Mouse (Mus musculus) midbrain, postnatal 0 days (tissue): ENCODE results near the gene Bcl2l15. TPM values are rescaled to one million over a fixed set of nuclear protein-coding genes. Genes with fewer than 3 reads are reported as not detected.
"Not testable (repeated sequence)": the region's sequence is repeated elsewhere in the genome, so short reads cannot be mapped to it uniquely, and the experiment has no call there.

Source experiments
- ATAC-seq: fragments of 200-750 bp; cut with Nextera tagmentation; 2 replicates; pipeline ENCODE4 v1.8.0; 2017; ENCODE audit warnings: moderate number of reproducible peaks, mild to moderate bottlenecking, moderate TSS enrichment, moderate library complexity; ENCODE audit not compliant: low FRiP score
- DNase-seq: peaks from one replicate; pipeline ENCODE4 v3.0.0-alpha.2; 2015; ENCODE audit warnings: low spot score
- H3K27ac ChIP-seq: fragments of 300-500 bp; sonication (generic); 2 replicates; pipeline ENCODE4 v1.5.1; 2014; ENCODE audit warnings: low read depth, mild to moderate bottlenecking, low read length, mixed read lengths
- H3K27me3 ChIP-seq: fragments of 300-500 bp; sonication (generic); 2 replicates; pipeline ENCODE4 v1.6.1; 2014; ENCODE audit warnings: low read length, control low read depth, mixed read lengths; ENCODE audit not compliant: insufficient read depth
- H3K36me3 ChIP-seq: fragments of 300-500 bp; sonication (generic); 2 replicates; pipeline ENCODE4 v1.6.1; 2014; ENCODE audit warnings: low read length, control low read depth, mixed read lengths; ENCODE audit not compliant: insufficient read depth
- H3K4me1 ChIP-seq: fragments of 300-500 bp; sonication (generic); 2 replicates; pipeline ENCODE4 v1.6.1; 2014; ENCODE audit warnings: mild to moderate bottlenecking, control low read depth, antibody characterized with exemption, low read length, mixed read lengths; ENCODE audit not compliant: insufficient read depth
- H3K4me2 ChIP-seq: fragments of 300-500 bp; sonication (generic); 2 replicates; pipeline ENCODE4 v1.6.1; 2014; ENCODE audit warnings: low read depth, mild to moderate bottlenecking, low read length, mixed read lengths; ENCODE audit not compliant: poor library complexity, severe bottlenecking
- H3K4me3 ChIP-seq: fragments of 300-500 bp; sonication (generic); 2 replicates; pipeline ENCODE4 v1.5.1; 2014; ENCODE audit warnings: low read depth, mild to moderate bottlenecking, low read length, moderate library complexity
- H3K9ac ChIP-seq: fragments of 300-500 bp; sonication (generic); replicated peaks from 2 replicates; pipeline ENCODE4 v1.6.1; 2014; ENCODE audit warnings: mild to moderate bottlenecking, low read length, moderate library complexity, mixed read lengths; ENCODE audit not compliant: poor library complexity, severe bottlenecking
- H3K9me3 ChIP-seq: fragments of 300-500 bp; sonication (generic); 2 replicates; pipeline ENCODE4 v1.6.1; 2016; ENCODE audit warnings: low read length, control low read depth
- CTCF ChIP-seq: IDR thresholded peaks from 2 replicates; pipeline ENCODE4 v1.5.1; 2016; ENCODE audit warnings: antibody characterized with exemption, mild to moderate bottlenecking
- WGBS: fragments of 180-500 bp; shearing (Covaris S2); extraction: QIAGEN DNeasy Blood & Tissue Kit; methylation state at CpG from one replicate; pipeline ENCODE4 v1.1.7; 2014; 5-methylcytosine and 5-hydroxymethylcytosine counted together
- polyA plus RNA-seq: library from polyadenylated mRNA; unstranded; fragments of >200 nt; fragmentation: Nextera tagmentation; extraction: Ambion mirVana; gene quantifications from 2 replicates; pipeline ENCODE4 v1.2.1, GENCODE M21; 2015
- total RNA-seq: library from RNA; depleted of rRNA; stranded (reverse); fragments of >200 nt; gene quantifications from 2 replicates; pipeline ENCODE4 v1.2.3, GENCODE M21; 2014

Bcl2l15 gene
- total and polyA plus RNA-seq, 2 experiments from 2014 or later, result 2.5 TPM; not detected in 1

DNA sequence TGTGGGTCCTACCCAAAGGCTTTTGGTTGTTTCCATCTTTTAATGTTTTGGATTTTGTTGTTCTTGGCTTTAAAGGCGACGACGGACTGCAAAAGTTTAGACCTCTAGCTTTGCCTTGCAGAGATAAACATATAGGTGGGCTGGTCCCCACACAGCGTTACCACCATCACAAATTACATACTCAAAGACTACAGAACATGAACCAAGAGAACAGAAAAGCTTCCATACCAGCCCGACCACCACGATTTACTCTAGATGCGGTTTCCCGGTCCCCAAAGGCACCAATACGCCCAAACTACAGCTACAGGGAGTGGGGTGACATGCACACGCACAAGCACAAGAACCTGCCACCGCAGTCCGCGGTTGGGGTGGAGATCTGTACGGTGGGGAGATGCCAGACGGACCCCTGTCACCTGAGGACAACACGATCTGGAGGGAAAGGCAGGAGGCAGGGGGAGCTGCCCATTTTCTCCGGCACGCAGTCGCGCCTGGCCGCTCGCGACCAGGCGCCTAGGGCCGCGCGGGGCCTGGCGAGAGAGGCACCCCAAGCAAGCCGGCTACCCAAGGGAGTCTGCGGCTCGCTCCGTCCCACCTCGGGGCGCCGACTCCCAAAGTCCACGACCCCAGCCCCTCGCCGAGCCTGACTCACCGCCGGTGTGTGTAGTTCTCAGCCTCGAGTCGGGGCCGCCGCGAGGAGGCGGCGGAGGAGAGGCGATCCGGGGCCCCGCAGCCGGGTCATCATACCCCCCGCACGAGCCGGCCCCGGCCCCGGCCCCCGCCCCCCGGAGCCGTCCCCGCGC, 41.9 kb upstream of the Bcl2l15 start:
- no peaks in the 10 kb centered on the region for H3K9me3 ChIP-seq
- no peak for TF ChIP-seq CTCF
- peak overlapping the region; percentile 93 for H3K27ac ChIP-seq
- peak overlapping the region; percentile 62 for H3K4me2 ChIP-seq
- H3K4me3 ChIP-seq, result peak overlapping the region; percentile 77
- H3K9ac ChIP-seq, result peak overlapping the region; percentile 89
- no peaks in the 10 kb centered on the region for H3K36me3 ChIP-seq
- peaks cover 9% of the 10 kb centered on the region; the same call in 1 of the 2 replicates for H3K4me1 ChIP-seq
- DNase-seq (peak; percentile 19), ATAC-seq (peak; percentile 82)
- under 1% methylated on average over 37 of the region's 61 CpGs for WGBS
- H3K27me3 ChIP-seq, result no peaks in the 10 kb centered on the region

DNA sequence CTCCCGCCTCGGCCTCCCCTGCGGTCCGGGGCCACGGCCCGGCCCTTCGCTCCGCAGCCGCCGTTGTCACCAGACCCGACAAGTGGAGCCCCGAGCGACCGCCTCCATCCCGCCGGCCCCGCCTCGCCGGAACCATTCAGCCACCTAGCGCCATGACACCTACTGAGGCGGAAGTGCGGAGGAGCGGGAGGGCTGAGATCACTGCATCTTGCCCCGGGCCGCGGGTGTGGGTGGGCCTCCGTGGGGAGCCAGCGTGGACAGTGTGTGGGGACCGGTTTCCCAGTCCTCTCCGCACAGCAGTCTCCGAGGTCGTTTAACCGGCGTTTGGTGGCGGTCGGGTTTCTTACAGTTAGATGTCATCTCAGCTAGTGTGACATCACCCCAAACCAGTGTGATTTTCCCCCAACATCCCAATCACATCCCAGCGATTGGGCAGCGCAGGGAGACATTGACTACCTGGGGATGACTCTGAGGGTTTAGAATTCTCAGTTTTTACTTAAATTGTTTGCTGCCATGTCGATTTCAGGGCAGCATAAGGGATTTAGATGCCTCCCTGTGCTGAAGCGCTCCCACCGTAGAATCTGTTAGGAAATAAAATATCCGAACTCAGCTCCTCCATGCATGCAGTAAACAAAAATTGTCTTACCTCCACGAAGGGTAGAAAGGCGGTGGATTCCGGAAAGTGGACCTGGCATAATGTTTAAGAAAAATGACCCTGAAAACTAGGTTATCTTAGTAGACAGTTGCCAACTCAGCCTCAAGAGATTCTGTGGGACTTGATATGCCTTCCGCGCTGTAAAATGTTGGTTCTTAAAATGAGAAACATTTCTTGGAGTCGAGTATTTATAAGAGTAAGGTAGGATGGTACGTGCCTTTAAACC, 40.9 kb upstream of the Bcl2l15 start, which contains the start of gene Hipk1:
Gene Hipk1 (minus strand): TSS at position 334 of the 881 bp plus-strand sequence.
- no peaks in the 10 kb centered on the region for H3K27me3 ChIP-seq
- H3K4me1 ChIP-seq, result peaks cover 9% of the 10 kb centered on the region; the same call in 1 of the 2 replicates
- H3K4me2 ChIP-seq, result peak within 1 kb of the TSS; percentile 62
- 10% methylated on average over 45 of the region's 49 CpGs for WGBS
- H3K4me3 ChIP-seq, result peak within 1 kb of the TSS; percentile 77
- DNase-seq (peak; percentile 95), ATAC-seq (peak; percentile 98)
- TF ChIP-seq CTCF, result peak; percentile 29
- no peaks in the 10 kb centered on the region for H3K9me3 ChIP-seq
- H3K9ac ChIP-seq, result peak within 1 kb of the TSS; percentile 89
- no peaks in the 10 kb centered on the region for H3K36me3 ChIP-seq
- H3K27ac ChIP-seq, result peak within 1 kb of the TSS; percentile 93

DNA sequence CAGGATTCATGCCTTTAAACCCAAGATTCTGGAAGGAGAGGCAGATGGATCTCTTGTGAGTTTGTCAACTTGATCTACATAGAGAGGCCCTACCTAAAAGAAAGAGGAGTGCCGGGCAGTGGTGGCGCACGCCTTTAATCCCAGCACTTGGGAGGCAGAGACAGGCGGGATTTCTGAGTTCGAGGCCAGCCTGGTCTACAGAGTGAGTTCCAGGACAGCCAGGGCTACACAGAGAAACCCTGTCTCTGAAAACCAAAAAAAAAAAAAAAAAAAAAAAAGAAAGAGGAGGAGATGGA, 40.3 kb upstream of the Bcl2l15 start:
- not testable (repeated sequence) for ATAC-seq, DNase-seq, H3K9ac ChIP-seq, H3K4me1 ChIP-seq, H3K36me3 ChIP-seq, H3K9me3 ChIP-seq, H3K27me3 ChIP-seq
- H3K4me3 ChIP-seq, result peak overlapping the region; percentile 77
- peak overlapping the region; percentile 93; the same call in 1 of the 2 replicates for H3K27ac ChIP-seq
- WGBS, result 68% methylated on average over 5 of the region's 5 CpGs
- H3K4me2 ChIP-seq, result peak overlapping the region; percentile 62

DNA sequence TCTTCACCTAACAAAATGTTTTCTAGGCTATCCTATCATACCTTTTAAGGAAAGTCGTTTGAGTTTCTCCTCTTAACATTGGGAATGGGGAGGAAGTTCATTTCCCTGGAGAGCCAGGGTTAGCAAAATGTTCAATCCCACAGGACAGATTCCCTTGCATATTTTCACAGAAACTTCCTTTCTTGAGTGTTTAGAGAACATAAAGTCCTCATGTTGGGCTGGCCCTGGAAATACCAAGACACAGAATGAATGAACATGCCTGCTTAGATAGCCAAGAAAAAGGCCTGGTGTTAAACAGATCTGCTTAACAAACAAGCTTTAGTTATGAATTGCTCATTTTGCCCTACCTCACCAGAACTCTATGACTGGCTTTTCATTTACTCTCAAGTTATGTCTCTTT, 39.8 kb upstream of the Bcl2l15 start:
- ATAC-seq, result no peak
- Histone ChIP-seq H3K4me1 (0 out of 2 replicates have a peak, but pooled peaks cover 9% of the 10 kb centered on the region), H3K4me2 (no peak overlapping the region), H3K27ac (no peak overlapping the region), H3K9me3 (no peaks in the 10 kb centered on the region), H3K9ac (no peak overlapping the region), H3K36me3 (no peaks in the 10 kb centered on the region), H3K4me3 (no peak overlapping the region), H3K27me3 (no peaks in the 10 kb centered on the region)
- DNase-seq, result no peak
- WGBS, result 75% methylated on average over 1 of the region's 1 CpGs
- no peak for TF ChIP-seq CTCF

DNA sequence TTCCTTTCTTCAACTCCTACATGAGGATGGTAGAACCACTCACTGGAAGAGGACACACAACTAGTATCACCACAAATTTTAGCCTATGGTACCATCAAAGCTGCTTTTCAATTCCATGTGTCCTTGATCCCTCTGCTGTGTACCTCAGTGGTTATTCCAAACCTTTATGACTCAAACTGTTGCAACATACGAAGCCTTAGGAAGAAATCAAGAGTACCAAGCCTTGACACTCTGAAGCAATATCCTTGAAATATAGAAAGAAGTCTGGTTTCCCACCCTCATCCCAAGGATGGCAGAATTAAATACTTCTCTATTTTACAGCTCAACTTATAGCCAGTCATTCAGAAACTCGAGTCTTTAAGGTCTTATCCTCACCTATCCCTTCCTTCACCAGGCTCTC, 36.0 kb upstream of the Bcl2l15 start:
- no peak for TF ChIP-seq CTCF
- no peaks in the 10 kb centered on the region for H3K36me3 ChIP-seq
- H3K9me3 ChIP-seq, result no peaks in the 10 kb centered on the region
- ATAC-seq, result no peak
- H3K9ac ChIP-seq, result no peak overlapping the region
- no peak overlapping the region for H3K4me2 ChIP-seq
- H3K4me1 ChIP-seq, result no peaks in the 10 kb centered on the region
- H3K27ac ChIP-seq, result no peak overlapping the region
- no peaks in the 10 kb centered on the region for H3K27me3 ChIP-seq
- H3K4me3 ChIP-seq, result no peak overlapping the region
- no peak for DNase-seq
- 57% methylated on average over 2 of the region's 2 CpGs for WGBS

DNA sequence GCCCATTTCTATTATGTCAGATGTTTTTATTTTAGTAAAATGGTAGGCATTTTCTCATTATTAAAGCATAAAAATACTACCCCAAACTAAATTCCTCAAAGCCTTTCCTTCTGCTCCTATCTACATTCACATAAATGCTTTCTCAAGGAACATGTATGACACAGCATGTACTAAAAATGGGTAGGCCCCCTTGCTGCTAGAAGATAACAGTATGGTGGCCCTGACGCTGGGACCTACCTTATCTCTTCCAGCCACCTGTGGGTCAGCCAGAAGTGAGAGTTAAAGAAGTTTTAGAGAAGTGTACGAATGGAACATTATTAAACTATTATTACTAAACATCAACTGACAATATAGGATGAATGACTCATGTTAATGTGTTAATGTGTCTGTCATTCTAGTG, 32.9 kb upstream of the Bcl2l15 start:
- Histone ChIP-seq H3K27ac (no peak overlapping the region), H3K4me2 (no peak overlapping the region), H3K4me1 (no peaks in the 10 kb centered on the region), H3K36me3 (peaks cover 11% of the 10 kb centered on the region), H3K9ac (no peak overlapping the region), H3K9me3 (no peaks in the 10 kb centered on the region), H3K27me3 (no peaks in the 10 kb centered on the region), H3K4me3 (no peak overlapping the region)
- 83% methylated on average over 2 of the region's 2 CpGs for WGBS
- TF ChIP-seq CTCF, result no peak
- DNase-seq (no peak), ATAC-seq (no peak)
